Mouse (Mus musculus): Measurements from ENCODE around the gene Ndufa6. TPM values are rescaled to one million over a fixed set of nuclear protein-coding genes. Genes with fewer than 3 reads are reported as not detected.

Ndufa6 gene
- total RNA-seq, 2 experiments from 2014 or later = 481 to 494 TPM

DNA sequence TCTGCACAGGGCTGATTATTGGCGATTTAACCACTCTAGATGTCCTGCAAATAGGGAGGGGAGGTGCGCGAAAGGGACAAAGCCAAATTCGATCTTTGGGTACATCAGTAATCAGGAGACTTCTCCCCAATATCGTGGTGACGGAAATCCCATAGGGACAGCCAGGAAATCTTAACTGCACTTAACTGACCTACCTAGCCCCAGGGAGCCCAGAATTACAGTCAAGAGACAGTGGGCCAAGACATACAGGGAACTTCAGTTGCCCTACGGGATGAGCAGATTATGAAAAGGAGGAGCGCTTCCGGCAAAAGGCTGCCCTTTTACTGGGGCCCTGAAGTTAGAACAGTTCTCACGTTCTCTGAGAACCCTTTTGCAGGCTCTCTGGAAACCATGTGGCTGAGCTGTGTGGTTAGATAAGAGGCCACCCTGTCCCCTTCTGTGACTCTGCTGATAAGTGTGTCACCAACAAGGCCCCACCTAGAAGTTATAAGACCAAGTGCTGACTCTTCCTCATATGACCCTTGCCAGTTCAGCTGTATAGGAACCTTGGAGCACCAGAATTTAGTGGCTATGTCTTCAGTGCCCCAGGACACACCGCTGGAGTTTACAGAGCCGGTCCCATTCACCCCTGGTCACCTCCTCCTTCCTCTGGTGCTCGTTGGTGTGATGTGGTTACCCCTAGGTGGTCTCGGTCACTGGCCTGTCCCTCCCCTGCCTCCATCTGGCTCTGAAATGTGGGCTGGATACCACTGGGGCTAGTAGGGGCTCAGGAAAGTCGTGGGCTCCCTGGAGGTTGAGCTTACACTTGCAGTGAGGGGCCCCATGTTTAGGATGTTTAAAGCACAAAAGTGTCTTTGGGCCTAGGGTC is 12.2 kb downstream of the Ndufa6 start:
- no peak for DNase-seq (ENCODE audit: low spot score)

- DNase-seq (ENCODE audit: low spot score) = peak; percentile 56
Observed at GRCm38 (mm10) chr15:82341036-82341501, 13.1 kb downstream of the Ndufa6 start.

GRCm38 (mm10) chr15:82340414-82341035 is 13.6 kb downstream of the Ndufa6 start:
- no peak for DNase-seq (ENCODE audit: low spot score)

GRCm38 (mm10) chr15:82339634-82340254 is 14.4 kb downstream of the Ndufa6 start:
- no peak for DNase-seq (ENCODE audit: low spot score)

DNA sequence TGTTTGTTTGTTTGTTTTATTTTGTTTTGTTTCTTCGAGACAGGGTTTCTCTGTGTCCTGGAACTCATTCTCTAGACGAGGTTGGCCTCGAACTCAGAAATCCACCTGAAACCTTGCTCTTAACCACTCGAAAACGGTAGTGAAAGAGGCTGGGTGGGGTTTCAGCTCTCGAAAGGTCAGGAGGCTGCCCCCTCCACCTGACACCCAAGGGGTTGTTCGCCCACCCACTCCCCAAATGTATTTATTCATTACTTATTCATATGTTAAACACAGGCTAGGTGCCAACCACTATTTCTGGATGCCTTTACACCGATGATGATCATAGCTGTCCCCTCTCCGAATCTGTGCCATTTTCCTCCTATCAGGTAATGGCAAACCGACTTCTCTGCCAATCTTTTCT is 15.0 kb downstream of the Ndufa6 start:
- DNase-seq (ENCODE audit: low spot score) = no peak

- peak; percentile 97 for DNase-seq (ENCODE audit: low spot score)
Observed at GRCm38 (mm10) chr15:82338593-82339112, 15.5 kb downstream of the Ndufa6 start, which contains the start of the genes Naga, Pheta2 and Smdt1. TSS of gene Naga (minus strand) at chr15:82338925. TSS of gene Pheta2 (plus strand) at chr15:82338942. TSS of gene Smdt1 (plus strand) at chr15:82338959.

- no peak for DNase-seq (ENCODE audit: low spot score)
Observed at GRCm38 (mm10) chr15:82337875-82338274, 16.2 kb downstream of the Ndufa6 start.

- no peak for DNase-seq (ENCODE audit: low spot score)
Observed at GRCm38 (mm10) chr15:82336629-82337028, 17.5 kb downstream of the Ndufa6 start.

GRCm38 (mm10) chr15:82335194-82335593 is 18.9 kb downstream of the Ndufa6 start:
- DNase-seq (ENCODE audit: low spot score) = no peak

GRCm38 (mm10) chr15:82325382-82325781 is 28.7 kb downstream of the Ndufa6 start:
- DNase-seq (ENCODE audit: low spot score) = no peak

- no peak for DNase-seq (ENCODE audit: low spot score)
Observed at GRCm38 (mm10) chr15:82322195-82322594, 31.9 kb downstream of the Ndufa6 start.

DNA sequence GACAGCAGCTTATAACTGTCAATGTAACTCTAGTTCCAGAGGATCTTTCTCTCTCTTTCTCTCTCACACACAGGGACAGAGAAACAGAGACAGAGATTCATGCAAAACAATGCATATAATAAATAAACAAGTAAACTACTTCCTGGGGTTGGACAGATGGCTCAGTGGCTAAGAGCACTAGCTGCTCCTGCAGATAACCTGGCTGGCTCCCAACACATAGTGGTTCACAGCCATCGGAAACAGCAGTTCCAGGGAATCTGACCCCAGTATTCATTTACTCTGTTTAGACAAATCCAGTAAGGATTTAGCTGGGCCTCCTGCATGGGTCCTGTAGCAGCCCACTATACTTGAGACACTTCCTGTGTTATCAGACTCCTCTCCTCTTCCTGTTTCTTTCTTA is 34.5 kb downstream of the Ndufa6 start:
- DNase-seq (ENCODE audit: low spot score) = no peak

GRCm38 (mm10) chr15:82317839-82318238 is 36.3 kb downstream of the Ndufa6 start:
- no peak for DNase-seq (ENCODE audit: low spot score)

- DNase-seq (ENCODE audit: low spot score) = no peak
Observed at GRCm38 (mm10) chr15:82308416-82308815, 45.7 kb downstream of the Ndufa6 start.

GRCm38 (mm10) chr15:82307107-82307506 is 47.0 kb downstream of the Ndufa6 start:
- DNase-seq (ENCODE audit: low spot score) = no peak

Small RNA genes within 50 kb of the gene (microRNA-seq; reads per million reads assigned to microRNA genes)
- gene Mir7684 = not detected

Other genes with a start within 250 kb of the Ndufa6 start
- 10 to 100 TPM in 1 of 2 experiments, 1 to 10 TPM in 1; 8.8 to 10.1 TPM for gene Ccdc134, start 226.4 kb downstream of the Ndufa6 start, total RNA-seq (2021)
- gene Srebf2, start 207.1 kb downstream of the Ndufa6 start, total RNA-seq (2021) = 10 to 100 TPM in 1 of 2 experiments, 1 to 10 TPM in 1; 9.9 to 12.9 TPM
- not detected for gene Shisa8, start 141.5 kb downstream of the Ndufa6 start, total RNA-seq (2021)
- gene Tnfrsf13c, start 130.0 kb downstream of the Ndufa6 start, total RNA-seq (2021) = not detected
- gene Cenpm, start 109.6 kb downstream of the Ndufa6 start, total RNA-seq (2021) = not detected
- not detected for gene 1500009C09Rik, start 101.9 kb downstream of the Ndufa6 start, total RNA-seq (2021)
- under 1 TPM; 0.32 to 0.55 TPM for gene Sept3, start 79.4 kb downstream of the Ndufa6 start, total RNA-seq (2021)
- not detected for gene Wbp2nl, start 55.4 kb downstream of the Ndufa6 start, total RNA-seq (2021)
- 10 to 100 TPM in 1 of 2 experiments, 1 to 10 TPM in 1; 8.7 to 10.0 TPM for gene Naga, start 15.4 kb downstream of the Ndufa6 start, total RNA-seq (2021)
- under 1 TPM; 0.23 to 0.26 TPM for gene Pheta2, start 15.4 kb downstream of the Ndufa6 start, total RNA-seq (2021)
- 100 to 1,000 TPM; 123 to 154 TPM for gene Smdt1, start 15.4 kb downstream of the Ndufa6 start, total RNA-seq (2021)
- 10 to 100 TPM; 11.6 to 12.4 TPM for gene Cyp2d22, start 25.9 kb upstream of the Ndufa6 start, total RNA-seq (2021)
- gene Cyp2d11, start 39.7 kb upstream of the Ndufa6 start, total RNA-seq (2021) = under 1 TPM in 1 of 2 experiments, not detected in 1; 0.18 TPM
- gene Cyp2d10, start 52.9 kb upstream of the Ndufa6 start, total RNA-seq (2021) = under 1 TPM in 1 of 2 experiments, not detected in 1; 0.43 TPM
- under 1 TPM in 1 of 2 experiments, not detected in 1; 0.38 TPM for gene Cyp2d9, start 79.1 kb upstream of the Ndufa6 start, total RNA-seq (2021)
- gene Cyp2d12, start 200.8 kb upstream of the Ndufa6 start, total RNA-seq (2021) = not detected

All from gastrocnemius, adult 18-20 months (tissue).